Mouse (Mus musculus) embryonic fibroblast, embryonic 13.5 days (primary cell): ENCODE results near the gene Exoc6. TPM values are rescaled to one million over a fixed set of nuclear protein-coding genes. Genes with fewer than 3 reads are reported as not detected.
A peak's percentile ranks its signal among the peaks of the same experiment; 100 is the strongest.

Experiments
- H3K27ac ChIP-seq: 2 replicates; pipeline ENCODE4 v1.5.1; 2012; ENCODE audit warnings: low read length, control low read depth, inconsistent platforms; ENCODE audit not compliant: insufficient read depth
- H3K4me1 ChIP-seq: 2 replicates; pipeline ENCODE4 v1.6.1; 2011; ENCODE audit warnings: low read length; ENCODE audit not compliant: control insufficient read depth, insufficient read depth
- H3K4me3 ChIP-seq: 2 replicates; pipeline ENCODE4 v1.5.1; 2011; ENCODE audit warnings: mild to moderate bottlenecking, control low read depth, low read length; ENCODE audit not compliant: insufficient read depth
- CTCF ChIP-seq: IDR thresholded peaks from 2 replicates; pipeline ENCODE4 v1.5.1; 2011; ENCODE audit warnings: mild to moderate bottlenecking, control low read depth, low read length, moderate library complexity, borderline replicate concordance; ENCODE audit not compliant: insufficient read depth
- POLR2A ChIP-seq: IDR thresholded peaks from 2 replicates; pipeline ENCODE4 v1.6.1; 2011; ENCODE audit warnings: low read depth, mild to moderate bottlenecking, control low read depth, low read length, moderate library complexity
- polyA plus RNA-seq: library from polyadenylated mRNA; stranded (reverse); fragments of >200 nt; gene quantifications from 2 replicates; pipeline ENCODE4 v1.2.4, GENCODE M21; 2011; ENCODE audit warnings: low read depth; ENCODE audit not compliant: missing spikeins, insufficient read length

The Exoc6 gene
- polyA plus RNA-seq, 1 experiment, result 3.2 TPM

DNA sequence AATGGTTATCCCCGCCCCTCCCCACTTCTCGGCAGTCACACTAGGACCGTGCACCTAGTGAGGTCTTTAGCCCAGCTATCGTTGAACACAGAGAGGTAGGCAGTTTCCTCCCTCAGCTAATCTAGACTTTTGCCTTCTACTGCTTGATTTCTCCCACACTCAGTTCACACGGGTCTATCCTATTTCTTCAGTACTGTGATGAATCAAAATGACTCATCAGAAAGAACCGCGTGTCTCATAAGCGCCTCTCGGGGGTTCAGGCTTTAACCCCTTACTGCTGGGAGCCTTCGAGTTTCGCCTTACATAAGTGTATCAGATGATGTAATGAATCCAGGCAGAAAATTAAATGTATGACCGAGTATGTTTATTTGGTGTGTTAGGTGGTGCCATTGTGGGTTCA, 123.2 kb downstream of the Exoc6 start:
- H3K27ac ChIP-seq, result peak overlapping the region; percentile 69
- peaks cover 15% of the 10 kb centered on the region; the same call in 1 of the 2 replicates for H3K4me1 ChIP-seq
- TF ChIP-seq CTCF (no peak), POLR2A (no peak)
- H3K4me3 ChIP-seq, result no peak overlapping the region

DNA sequence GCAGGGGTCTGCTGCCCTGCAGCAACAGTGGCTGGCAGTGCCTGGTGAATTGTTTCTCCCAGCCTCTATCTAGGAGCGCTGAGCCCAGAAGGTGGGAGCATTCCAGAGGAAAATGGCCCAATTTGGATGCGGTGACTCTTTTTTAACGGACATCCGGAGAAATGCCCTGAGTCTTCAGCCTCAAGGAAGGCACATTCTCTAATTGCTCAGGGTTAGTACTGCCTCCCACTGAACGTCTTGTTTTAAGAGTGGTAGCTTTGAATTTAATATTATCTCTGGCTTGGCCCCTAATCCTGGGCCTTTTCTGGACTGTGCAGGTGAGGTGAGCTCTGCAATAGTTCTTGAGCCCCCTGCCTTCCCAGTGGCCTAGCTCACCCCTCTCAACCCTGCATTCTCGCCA, 135.1 kb downstream of the Exoc6 start, which contains the start of gene Cyp26c1:
Gene Cyp26c1, plus strand, starts transcription at position 301 of the 400 bp plus-strand sequence.
- TF ChIP-seq CTCF (no peak), POLR2A (no peak)

DNA sequence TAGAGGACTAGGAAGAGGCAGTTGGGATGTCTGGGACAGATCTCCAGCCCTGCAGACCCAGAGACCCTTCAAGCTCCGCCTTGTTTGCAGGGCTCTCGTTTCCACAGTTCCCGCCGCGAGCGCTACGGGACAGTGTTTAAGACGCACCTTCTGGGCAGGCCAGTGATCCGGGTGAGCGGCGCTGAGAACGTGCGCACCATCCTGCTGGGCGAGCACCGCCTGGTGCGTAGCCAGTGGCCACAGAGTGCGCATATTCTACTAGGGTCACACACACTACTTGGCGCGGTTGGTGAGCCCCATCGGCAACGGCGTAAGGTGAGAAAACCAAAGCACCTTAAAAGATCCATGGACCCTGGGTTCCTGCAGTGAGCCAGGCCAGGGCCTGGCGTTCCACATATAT, 136.1 kb downstream of the Exoc6 start:
- TF ChIP-seq POLR2A, result no peak
- no peak for TF ChIP-seq CTCF
- no peak overlapping the region for H3K27ac ChIP-seq
- peaks cover 11% of the 10 kb centered on the region for H3K4me1 ChIP-seq
- H3K4me3 ChIP-seq, result no peak overlapping the region

More for the DNA sequence above, 135.1 kb downstream of the Exoc6 start, which contains the start of gene Cyp26c1:
- Histone ChIP-seq H3K4me3 (no peak within 1 kb of the TSS), H3K4me1 (peaks cover 11% of the 10 kb centered on the region), H3K27ac (no peak within 1 kb of the TSS)

DNA sequence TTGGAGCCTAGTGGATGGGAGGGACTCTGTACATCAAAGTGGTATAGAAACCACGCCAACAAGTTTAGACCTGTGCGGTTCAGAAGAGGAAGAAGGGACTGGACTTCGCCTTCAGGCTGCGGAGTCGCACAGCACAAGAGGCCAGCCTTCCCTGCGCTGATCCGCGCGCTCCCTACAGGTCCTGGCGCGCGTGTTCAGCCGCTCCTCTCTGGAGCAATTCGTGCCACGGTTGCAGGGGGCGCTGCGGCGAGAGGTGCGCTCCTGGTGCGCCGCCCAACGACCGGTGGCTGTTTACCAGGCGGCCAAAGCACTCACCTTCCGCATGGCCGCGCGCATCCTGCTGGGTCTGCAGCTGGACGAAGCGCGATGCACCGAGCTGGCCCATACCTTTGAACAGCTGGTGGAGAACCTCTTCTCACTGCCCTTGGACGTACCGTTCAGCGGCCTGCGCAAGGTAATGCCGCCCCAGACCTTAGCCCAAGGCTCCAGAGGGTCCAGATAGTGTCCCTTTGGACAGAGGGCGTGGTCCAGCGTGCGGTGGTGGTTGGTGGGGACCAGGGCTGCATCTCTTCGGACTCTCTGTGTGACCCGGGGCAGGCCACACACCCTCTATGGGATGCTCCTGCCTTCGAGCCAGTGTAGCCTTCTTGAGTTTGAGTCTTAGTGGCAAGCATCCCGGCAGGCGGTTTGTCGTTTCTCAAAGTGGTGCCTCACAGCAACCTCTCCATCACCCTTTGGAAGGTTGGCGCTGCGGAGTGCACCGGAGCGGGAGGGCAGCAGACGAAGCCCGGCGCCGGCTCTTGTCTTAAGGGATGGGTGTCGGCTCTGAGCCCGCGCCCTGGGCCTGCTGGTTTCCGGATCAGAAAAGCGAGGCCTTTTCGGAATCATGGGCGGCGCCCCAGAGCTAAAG, 137.0 kb downstream of the Exoc6 start:
- Histone ChIP-seq H3K27ac (no peak overlapping the region), H3K4me1 (peaks cover 11% of the 10 kb centered on the region), H3K4me3 (no peak overlapping the region)
- TF ChIP-seq POLR2A (no peak), CTCF (0 out of 2 replicates have a peak, but pooled peaks have one; percentile 37)

DNA sequence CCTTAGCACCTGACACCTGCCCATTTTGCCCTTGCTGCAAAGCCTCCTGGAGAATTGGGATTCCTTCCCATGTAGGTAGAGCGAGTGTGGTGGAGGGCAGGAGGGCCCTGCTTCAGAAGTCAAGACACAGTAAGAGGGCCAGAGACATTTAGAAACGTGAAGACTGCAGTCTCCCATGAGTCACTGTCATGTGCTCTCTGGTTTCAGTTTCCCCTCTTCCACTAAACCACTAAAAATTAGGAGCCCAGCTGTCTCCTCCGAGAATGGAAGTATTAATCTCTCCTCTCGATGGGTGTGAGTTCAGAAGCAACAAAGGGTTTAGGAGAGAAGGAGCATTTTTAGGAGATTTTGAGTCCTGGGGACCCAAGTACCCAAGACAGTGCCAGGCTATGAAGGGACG, 139.3 kb downstream of the Exoc6 start:
- TF ChIP-seq POLR2A (no peak), CTCF (no peak)
- H3K4me1 ChIP-seq, result peaks cover 11% of the 10 kb centered on the region
- no peak overlapping the region for H3K4me3 ChIP-seq
- no peak overlapping the region for H3K27ac ChIP-seq

DNA sequence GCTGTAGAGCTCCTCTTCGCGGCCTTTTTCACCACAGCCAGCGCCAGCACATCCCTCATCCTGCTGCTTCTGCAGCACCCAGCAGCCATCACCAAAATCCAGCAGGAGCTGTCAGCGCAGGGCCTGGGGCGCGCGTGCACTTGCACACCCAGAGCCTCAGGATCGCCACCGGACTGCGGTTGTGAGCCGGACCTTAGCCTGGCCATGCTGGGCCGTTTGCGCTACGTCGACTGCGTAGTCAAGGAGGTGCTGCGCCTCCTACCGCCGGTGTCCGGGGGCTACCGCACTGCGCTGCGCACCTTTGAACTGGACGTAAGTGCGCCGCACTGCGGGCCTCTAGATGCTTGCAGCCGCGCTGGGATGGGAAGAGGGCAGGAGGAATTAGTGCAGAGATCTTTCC, 140.5 kb downstream of the Exoc6 start:
- Histone ChIP-seq H3K4me1 (peaks cover 11% of the 10 kb centered on the region), H3K27ac (no peak overlapping the region), H3K4me3 (no peak overlapping the region)
- peak; percentile 70 for TF ChIP-seq CTCF
- no peak for TF ChIP-seq POLR2A

DNA sequence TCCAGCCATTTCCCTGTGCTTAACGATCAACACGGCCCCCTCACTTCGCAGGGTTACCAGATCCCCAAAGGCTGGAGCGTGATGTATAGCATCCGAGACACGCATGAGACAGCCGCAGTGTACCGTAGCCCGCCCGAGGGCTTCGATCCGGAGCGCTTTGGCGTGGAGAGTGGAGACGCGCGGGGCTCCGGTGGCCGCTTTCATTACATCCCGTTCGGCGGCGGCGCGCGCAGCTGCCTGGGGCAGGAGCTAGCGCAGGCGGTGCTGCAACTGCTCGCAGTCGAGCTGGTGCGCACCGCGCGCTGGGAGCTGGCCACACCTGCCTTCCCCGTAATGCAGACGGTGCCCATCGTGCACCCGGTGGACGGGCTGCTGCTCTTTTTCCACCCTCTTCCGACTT, 142.7 kb downstream of the Exoc6 start:
- Histone ChIP-seq H3K4me1 (peaks cover 11% of the 10 kb centered on the region), H3K4me3 (peak overlapping the region; percentile 49), H3K27ac (no peak overlapping the region)
- TF ChIP-seq CTCF, result no peak
- no peak for TF ChIP-seq POLR2A

DNA sequence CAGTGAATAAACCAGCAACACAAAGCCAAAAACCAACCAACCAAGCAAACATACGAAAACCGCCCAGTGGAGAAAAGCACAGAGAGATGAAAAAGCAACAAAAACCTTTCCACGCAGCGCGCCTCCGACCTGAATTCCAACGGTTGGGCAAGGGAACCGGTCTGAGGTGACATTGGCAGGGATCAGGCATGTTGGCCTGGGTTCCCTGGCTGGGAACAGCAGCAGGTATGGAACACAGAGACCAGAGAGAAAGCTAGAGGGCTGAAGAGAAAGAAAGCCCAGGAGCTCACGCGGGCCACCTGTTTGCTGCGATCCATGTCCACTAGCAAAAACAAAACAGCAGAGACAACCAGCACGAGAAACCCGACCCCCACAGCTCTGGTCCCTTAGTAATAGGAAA, 144.9 kb downstream of the Exoc6 start:
- peaks cover 7% of the 10 kb centered on the region; the same call in 1 of the 2 replicates for H3K4me1 ChIP-seq
- no peak for TF ChIP-seq POLR2A
- TF ChIP-seq CTCF, result no peak

DNA sequence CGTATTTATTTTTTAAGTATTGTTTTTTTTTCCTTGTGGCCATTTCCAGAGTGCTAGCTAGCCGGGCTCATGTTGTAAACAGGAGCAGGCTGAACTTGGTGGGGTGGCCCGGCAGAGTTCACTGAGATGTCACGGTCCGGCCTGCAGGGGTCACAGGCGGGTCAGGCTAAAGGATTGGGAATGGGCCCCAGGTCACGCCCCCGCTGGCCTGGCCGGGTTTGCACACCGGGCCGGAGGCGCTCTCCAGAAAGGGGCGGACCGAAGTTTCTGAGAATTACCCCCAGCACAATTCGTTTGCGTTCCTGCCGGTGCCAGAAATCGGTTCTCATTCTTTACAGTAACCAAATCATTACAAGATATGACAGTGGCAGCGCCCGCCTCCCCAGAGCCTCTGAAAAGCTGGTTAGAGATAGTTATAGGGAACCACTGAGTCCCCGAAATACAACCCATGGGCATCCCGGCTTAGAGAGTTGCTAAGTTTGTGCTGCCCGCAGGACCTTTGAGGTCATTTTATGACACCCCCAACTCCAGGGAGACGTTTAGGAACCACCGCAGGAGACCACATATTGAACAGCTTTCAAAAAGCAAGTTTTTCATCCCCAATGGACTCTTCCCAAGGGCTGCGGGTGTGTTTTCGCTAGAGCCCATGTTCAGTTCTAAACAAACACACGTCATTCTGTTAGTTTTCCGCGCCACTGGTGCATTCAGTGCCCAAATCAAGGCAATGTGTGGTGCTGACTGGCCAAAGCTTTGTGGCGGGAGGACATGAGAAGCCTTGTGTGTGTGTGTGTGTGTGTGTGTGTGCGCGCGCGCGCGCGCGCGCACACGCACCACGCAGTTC, 145.8 kb downstream of the Exoc6 start:
- TF ChIP-seq CTCF (no peak), POLR2A (no peak)
- Histone ChIP-seq H3K4me1 (peaks cover 7% of the 10 kb centered on the region; the same call in 1 of the 2 replicates), H3K27ac (no peak overlapping the region), H3K4me3 (no peak overlapping the region)

More for the DNA sequence above, 144.9 kb downstream of the Exoc6 start:
- Histone ChIP-seq H3K4me3 (no peak overlapping the region), H3K27ac (no peak overlapping the region)
